ENCODE assay signal across 12 mouse cellular contexts in genomic region chr2:146787132-146787810, GRCm38 (mm10).
DNase-seq lines count a peak whose midpoint lies in the region; ATAC-seq and TF ChIP-seq lines count a peak whose summit lies in the region.
"Had no signal": no experiment of that assay in that cellular context is flagged by ENCODE, and none has a peak within 500 bp of the region (broad histone marks: within the 10 kb centered on the region; RNA-seq: fewer than 3 reads in every experiment).

No protein-coding gene starts in this region.

- ATAC-seq in forebrain, embryonic 16.5 days = peak; percentile 84
- no peak for ATAC-seq in stomach, postnatal 0 days (ENCODE audit: low FRiP score, low TSS enrichment)
- ATAC-seq: liver, embryonic 12.5 days had no signal

- peaks cover 16% of the 10 kb centered on the region for H3K4me1 ChIP-seq in forebrain, embryonic 16.5 days (replicated peaks; ENCODE audit: control insufficient read depth, insufficient read depth, low read length)
- H3K4me1 ChIP-seq in stomach, postnatal 0 days (replicated peaks; ENCODE audit: control insufficient read depth, insufficient read depth) = no peaks in the 10 kb centered on the region
- H3K4me1 ChIP-seq: liver, embryonic 12.5 days had no signal

- TF ChIP-seq EP300 in stomach, postnatal 0 days (optimal IDR thresholded peaks at IDR 0.05) = no peak

- peak; percentile 41 for TF ChIP-seq CTCF in layer of hippocampus, adult 2 months (conservative IDR thresholded peaks at IDR 0.05)
- peak; percentile 31; the same call in 1 of the 2 replicates for TF ChIP-seq CTCF in stomach, postnatal 0 days (IDR thresholded peaks at IDR 0.05; ENCODE audit: low read depth)

- no peak for DNase-seq in layer of hippocampus, adult 2 months (ENCODE audit: low spot score in 2 of 2)
- DNase-seq in layer of hippocampus, adult 9-11 months = no peak
- DNase-seq in mesoderm, embryonic 11.5 days (ENCODE audit: low read depth, low spot score) = peak; percentile 42
- no peak for DNase-seq in stomach, postnatal 0 days (ENCODE audit: low spot score)
- DNase-seq in spleen, adult 12 weeks (ENCODE audit: low spot score) = no peak
- no peak for DNase-seq in urinary bladder, postnatal 14 days (ENCODE audit: low spot score)
- DNase-seq in kidney, adult 18-20 months = no peak
- DNase-seq: heart, adult 2 months; kidney, postnatal 25 days had no signal

- no peaks in the 10 kb centered on the region for H3K9me3 ChIP-seq in forebrain, embryonic 16.5 days (ENCODE audit: control insufficient read depth, low read length)
- no peaks in the 10 kb centered on the region for H3K9me3 ChIP-seq in stomach, postnatal 0 days (ENCODE audit: control insufficient read depth, low read length)
- H3K9me3 ChIP-seq: liver, embryonic 12.5 days had no signal

- H3K27ac ChIP-seq in layer of hippocampus, adult 2 months = no peak overlapping the region
- H3K27ac ChIP-seq in forebrain, embryonic 16.5 days (ENCODE audit: low read length) = 0 out of 2 replicates have a peak overlapping the region, but pooled peaks have one; percentile 21
- no peak overlapping the region for H3K27ac ChIP-seq in stomach, postnatal 0 days (replicated peaks)
- H3K27ac ChIP-seq: heart, adult 2 months; liver, embryonic 12.5 days had no signal

- peak overlapping the region; percentile 18; the same call in 1 of the 2 replicates for H3K4me2 ChIP-seq in forebrain, embryonic 16.5 days (ENCODE audit: low read length)
- no peak overlapping the region for H3K4me2 ChIP-seq in stomach, postnatal 0 days (replicated peaks; ENCODE audit: low read depth)
- H3K4me2 ChIP-seq: liver, embryonic 12.5 days had no signal

- H3K9ac ChIP-seq in forebrain, embryonic 16.5 days (replicated peaks; ENCODE audit: low read depth, low read length) = no peak overlapping the region; the same call in 1 of the 2 replicates
- no peak overlapping the region for H3K9ac ChIP-seq in stomach, postnatal 0 days (ENCODE audit: low read length)
- H3K9ac ChIP-seq: liver, embryonic 12.5 days had no signal

- H3K4me3 ChIP-seq in layer of hippocampus, adult 2 months = no peak overlapping the region
- no peak overlapping the region for H3K4me3 ChIP-seq in forebrain, embryonic 16.5 days (replicated peaks; ENCODE audit: low read length)
- no peak overlapping the region for H3K4me3 ChIP-seq in stomach, postnatal 0 days (ENCODE audit: low read depth, low read length)
- H3K4me3 ChIP-seq: heart, adult 2 months; liver, embryonic 12.5 days; myocyte had no signal

- no peaks in the 10 kb centered on the region for H3K27me3 ChIP-seq in forebrain, embryonic 16.5 days (replicated peaks; ENCODE audit: control insufficient read depth, insufficient read depth, low read length)
- H3K27me3 ChIP-seq in stomach, postnatal 0 days (ENCODE audit: control insufficient read depth, insufficient read depth, low read length) = no peaks in the 10 kb centered on the region
- H3K27me3 ChIP-seq: liver, embryonic 12.5 days had no signal

- no peaks in the 10 kb centered on the region for H3K36me3 ChIP-seq in forebrain, embryonic 16.5 days (ENCODE audit: control insufficient read depth, insufficient read depth)
- H3K36me3 ChIP-seq in stomach, postnatal 0 days (ENCODE audit: control insufficient read depth, insufficient read depth, low read length) = no peaks in the 10 kb centered on the region
- H3K36me3 ChIP-seq: liver, embryonic 12.5 days had no signal

- WGBS in forebrain, embryonic 16.5 days = under 1% methylated on average over 11 of the region's 11 CpGs
- 17% methylated on average over 11 of the region's 11 CpGs for WGBS in stomach, postnatal 0 days
